Mouse (Mus musculus) 3T3-L1 (cell line): ENCODE measurements at regions not wholly inside any gene's neighbourhood (a gene's known extent, or its start where the extent isn't known, plus 50 kb on each side); places are given as distances from the start of the nearest gene placed in this dataset.

Source experiments
- DNase-seq: peaks from one replicate; pipeline ENCODE4 v3.0.0-alpha.2; 2015; ENCODE audit warnings: low read depth, low spot score

- DNase-seq = no peak
These were observed 116.3 kb upstream of the Tpm1 start for GRCm38 (mm10) chr9:67165486-67165885.

GRCm38 (mm10) chr9:67163746-67164145 lies 114.5 kb upstream of the Tpm1 start:
- no peak for DNase-seq

DNA sequence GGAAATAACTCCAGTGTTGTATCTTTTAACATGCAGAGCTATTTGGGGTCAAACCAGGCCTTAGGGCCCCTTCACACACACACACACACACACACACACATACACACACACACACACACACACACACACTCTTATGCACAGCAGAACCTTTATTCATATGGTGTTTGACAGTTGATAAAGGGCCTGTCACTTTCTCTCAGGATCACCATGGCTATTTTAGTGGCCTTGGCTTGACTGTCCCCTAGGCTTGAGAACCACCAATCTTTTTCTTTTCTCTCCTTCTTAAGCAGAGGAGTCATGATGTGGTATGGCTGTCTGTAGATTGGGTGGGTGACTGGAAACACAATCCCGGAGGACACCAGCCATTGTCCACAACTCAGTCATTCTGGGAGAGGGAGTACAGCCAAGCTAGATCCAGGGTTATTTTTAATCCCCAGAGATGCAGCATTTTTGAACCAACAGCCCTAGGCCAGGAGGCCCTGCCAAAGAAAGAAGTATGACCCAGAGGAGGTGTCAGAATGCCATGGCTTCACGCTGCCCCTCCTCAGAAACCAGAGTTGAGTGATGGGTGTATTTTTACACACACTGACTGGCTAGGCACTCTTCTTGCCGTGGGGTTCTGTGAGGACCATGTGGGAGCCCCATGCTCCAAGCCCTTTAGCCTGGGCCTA lies 111.7 kb upstream of the Tpm1 start:
- DNase-seq = no peak

GRCm38 (mm10) chr9:67160350-67160749 lies 111.1 kb upstream of the Tpm1 start:
- no peak for DNase-seq

DNA sequence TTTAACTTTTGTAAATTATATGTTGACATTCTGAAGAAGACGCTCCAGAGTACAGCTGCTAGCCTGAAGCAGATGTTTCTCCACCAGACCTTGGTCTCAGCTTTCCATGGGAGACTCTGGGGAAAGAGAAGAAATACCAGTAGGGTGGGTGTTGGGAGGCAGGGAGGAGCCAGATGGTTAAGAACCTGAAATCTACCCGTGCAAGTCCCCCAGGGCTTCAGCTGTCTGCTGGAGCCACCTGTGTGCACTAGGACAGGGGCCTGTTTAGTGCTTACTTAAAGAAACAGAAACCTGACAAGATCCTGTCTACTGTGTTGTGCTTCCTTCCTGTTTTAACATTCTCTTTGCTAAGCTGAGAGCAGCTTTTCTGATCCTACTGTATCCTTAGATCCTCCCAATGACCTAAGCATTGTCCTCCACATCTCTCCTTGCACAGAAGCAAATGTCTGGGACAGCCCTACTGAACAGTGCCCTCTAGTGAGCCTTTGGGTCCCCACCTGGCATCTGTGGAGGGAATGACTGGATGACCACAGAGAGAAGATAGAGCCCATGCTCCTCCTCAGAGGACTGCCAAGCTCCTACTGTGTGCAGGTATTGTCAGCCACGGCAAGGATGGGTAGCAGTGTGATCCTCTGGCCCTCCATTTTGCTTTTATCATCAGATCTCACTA lies 107.5 kb upstream of the Tpm1 start:
- DNase-seq = peak; percentile 87

- DNase-seq = no peak
These were observed 104.9 kb upstream of the Tpm1 start for GRCm38 (mm10) chr9:67154062-67154461.

DNA sequence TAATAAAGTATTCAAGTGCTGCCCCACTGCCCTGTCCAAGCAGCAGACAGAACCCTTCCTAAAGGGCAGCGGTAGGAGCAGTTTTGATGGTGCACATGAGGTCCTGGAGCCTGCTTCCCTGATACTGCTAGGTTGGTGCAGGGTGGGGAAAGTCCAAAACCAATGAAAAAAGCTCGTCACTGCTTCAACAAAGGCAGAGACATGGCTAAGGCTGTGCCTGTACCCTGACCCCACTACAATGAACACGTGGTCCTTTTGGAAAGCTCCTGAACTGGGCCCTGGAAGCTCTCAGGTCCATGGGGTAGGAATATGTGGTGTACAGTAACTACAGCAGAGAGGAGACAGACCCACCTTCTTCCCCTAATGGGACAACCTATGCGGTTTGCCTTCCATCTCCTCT lies 104.1 kb upstream of the Tpm1 start:
- no peak for DNase-seq

GRCm38 (mm10) chr9:67147656-67148055 lies 98.5 kb upstream of the Tpm1 start:
- no peak for DNase-seq

GRCm38 (mm10) chr9:67145392-67145791 lies 96.2 kb upstream of the Tpm1 start:
- no peak for DNase-seq

GRCm38 (mm10) chr9:67144511-67144910 lies 95.3 kb upstream of the Tpm1 start:
- DNase-seq = no peak

DNA sequence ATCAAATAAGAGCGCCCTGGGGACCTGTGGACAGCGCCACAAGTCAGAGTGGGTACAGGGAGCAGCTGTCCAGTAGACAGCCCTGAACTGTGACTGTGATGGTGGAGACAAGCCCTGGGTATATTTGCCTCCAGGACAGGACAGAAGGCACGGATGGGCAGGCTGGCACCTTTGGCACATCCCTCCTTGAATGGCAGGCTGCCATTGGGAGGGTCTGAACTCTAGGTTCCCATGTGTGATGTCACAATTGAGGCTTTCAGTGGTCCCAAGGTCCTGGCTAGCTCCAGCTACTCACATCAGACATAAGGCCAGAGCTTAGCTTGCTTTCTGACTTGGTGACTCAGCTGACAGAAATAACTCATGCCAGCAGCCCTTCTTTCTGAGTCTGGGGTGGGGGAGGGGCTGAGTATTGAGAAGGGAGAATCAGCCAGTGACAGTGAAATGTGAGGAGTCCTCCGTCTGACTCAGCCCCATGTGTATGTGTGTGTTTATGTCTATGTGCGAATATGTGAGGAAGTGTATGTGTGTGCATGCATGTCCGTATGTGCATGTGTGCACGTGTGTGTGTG lies 91.2 kb upstream of the Tpm1 start:
- DNase-seq = peak; percentile 96

DNA sequence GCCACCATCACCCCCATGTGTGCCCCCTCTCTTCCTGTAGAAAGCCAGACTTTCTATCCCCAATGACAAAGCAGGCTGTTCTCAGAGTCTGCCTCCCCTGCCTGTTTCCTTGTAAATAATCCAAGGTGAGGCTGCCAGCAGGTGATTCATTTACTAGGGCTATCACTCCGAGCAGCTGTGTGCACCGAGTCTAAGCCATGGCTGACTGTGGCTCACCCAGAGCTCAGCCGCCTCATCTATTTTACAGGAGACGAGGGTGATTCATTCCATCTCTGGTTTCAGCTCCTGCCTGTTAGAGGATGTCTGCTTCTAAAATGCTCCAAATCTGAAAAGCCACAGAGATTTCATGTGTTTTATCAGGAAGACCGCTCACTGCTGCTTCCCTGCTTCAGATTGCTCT lies 88.5 kb upstream of the Tpm1 start:
- peak; percentile 75 for DNase-seq

DNA sequence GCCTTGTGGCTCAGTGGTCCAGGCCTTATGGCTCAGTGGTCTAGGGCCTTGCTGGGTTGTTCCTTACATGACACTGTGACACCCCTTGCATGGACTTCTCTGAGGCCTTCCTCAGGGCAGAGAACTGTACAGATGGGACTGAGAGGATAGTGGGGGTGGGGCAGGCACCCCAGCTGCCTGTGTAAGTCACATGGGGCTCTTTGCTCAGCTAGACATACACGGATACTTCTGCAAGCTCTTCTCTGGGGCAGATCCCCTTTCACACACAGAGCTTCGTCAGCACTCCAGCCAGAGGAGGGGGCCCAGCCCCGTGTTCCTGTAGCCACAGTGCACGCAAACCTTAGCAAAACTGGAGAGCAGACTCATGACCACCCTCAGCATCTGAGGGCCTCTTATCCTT lies 87.9 kb upstream of the Tpm1 start:
- no peak for DNase-seq

DNA sequence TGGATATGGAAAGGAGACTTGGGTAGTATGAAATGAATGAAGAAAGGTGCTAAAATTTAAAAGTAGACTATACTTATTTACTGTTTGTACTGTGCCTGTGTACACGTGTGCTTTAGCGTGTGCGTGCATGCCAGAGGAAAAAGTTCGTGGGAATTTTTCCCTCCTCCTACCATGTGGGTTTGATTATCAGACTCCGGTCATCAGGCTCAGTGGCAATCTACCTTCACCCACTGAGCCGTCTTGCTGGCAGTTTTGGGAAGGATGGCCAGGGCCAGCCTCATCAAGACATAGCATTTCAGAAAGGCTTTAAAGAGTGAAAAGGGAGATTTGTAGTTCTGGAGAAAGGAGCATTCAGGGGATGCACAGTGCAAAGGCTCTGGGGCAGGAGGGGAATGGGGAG lies 87.0 kb upstream of the Tpm1 start:
- DNase-seq = no peak

GRCm38 (mm10) chr9:67134378-67134777 lies 85.2 kb upstream of the Tpm1 start:
- DNase-seq = no peak

GRCm38 (mm10) chr9:67132370-67132769 lies 83.2 kb upstream of the Tpm1 start:
- DNase-seq = no peak

DNA sequence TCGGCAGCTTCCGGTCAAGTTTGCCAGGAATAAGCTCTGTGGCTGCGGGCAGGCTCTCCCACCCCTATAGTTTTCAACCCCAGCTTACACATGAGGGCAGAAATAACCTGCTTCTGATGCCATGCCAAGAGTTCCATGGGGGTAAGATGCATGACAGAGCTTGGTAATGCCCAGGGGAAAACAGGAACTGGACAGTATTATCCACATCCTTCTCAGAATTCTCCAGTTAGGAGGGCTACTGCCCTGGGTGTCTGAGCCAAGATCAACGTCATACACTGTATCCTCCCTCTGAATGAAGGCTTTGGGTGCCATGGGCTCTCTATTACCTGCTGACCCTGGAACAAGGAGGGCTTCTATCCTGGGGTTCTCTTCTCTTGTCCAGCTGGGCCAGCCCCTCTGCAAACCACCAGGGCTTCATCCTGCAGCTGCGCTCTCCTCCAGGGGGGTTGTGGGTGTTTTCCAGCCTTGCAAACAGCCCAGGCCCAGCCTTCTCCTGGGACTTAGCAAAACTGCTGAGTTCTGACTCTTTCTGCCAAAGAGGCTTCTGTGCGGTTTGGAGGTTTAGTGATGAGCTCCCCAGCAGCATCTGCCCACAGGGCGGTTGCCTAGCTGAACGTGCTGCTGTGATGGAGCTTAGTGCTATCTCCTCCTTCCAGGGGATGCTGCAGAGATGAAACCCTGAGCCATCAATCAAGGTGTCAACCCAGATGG lies 81.7 kb upstream of the Tpm1 start:
- DNase-seq = peak; percentile 39

DNA sequence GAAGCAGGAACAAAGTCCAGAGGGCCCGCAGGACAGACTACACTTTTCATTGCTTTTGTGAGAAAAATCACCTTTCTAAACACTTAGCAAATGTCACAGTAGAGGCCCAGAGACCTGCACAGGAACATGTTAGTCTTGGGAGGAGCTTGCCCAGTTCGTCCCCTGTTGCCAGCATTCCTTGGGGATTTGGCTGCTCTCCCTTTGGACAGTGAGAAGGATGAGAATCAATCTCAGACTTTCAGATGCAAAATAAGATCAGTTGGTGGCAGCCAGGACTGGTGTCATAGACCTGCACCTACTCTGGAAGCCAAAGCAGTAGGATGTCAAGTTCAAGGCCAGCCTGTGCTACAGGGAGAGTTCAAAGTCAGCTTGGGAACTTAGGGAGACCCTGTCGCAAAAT lies 80.7 kb upstream of the Tpm1 start:
- DNase-seq = no peak

GRCm38 (mm10) chr9:67129095-67129494 lies 79.9 kb upstream of the Tpm1 start:
- DNase-seq = no peak

GRCm38 (mm10) chr9:67121691-67122090 lies 72.5 kb upstream of the Tpm1 start:
- DNase-seq = no peak

GRCm38 (mm10) chr9:67118880-67119644 lies 69.9 kb upstream of the Tpm1 start:
- no peak for DNase-seq

GRCm38 (mm10) chr9:67118429-67118828 lies 69.2 kb upstream of the Tpm1 start:
- no peak for DNase-seq
